Mouse (Mus musculus): ENCODE results near the gene Usp46.

Usp46 gene

DNA sequence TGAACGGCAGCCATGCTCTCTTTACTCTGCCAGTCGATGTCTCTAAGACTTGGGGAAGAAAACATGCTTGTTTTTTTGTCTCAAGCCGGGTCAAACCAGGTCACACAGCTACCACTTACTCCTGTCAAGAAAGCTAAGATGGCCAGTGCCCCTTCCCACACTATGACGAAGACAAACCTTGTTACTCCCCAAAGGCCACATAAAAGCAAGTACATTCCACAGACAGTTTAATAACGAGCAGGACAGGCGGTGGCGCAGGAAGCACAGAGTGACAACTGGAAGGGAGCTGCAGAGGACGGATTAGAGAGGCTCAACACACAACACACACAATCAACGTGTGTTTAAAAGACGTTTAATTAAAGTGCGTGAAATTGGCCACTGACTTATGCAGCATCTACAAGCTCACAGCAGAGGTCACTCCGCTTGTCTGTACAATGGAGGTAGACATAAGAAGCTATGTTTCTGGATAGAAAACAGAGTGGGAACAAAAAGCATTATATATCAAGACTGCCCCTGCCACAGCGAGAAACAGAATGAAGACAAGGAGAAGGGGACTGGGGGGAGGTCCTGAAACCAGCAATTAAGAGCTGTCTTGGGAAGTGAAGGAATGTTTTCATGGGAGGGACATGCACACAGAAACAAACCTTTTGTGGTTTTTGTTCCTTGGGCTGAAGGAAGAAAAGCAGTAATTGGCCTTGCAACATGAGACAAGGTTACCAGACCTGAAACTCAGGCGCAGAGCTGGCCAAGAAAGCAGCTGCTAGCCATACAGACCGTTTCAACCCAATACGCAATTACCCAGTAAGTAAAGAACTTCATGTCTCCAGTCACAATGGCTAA is 117.2 kb downstream of the Usp46 start:
- peak; percentile 18 for DNase-seq

Data from cerebellum, adult 9-10 months (tissue).